Mouse (Mus musculus) thymus, postnatal 25 days (tissue): ENCODE measurements around the gene Dnah8.
A peak's percentile ranks its signal among the peaks of the same experiment; 100 is the strongest.
"Not testable (repeated sequence)": the region's sequence is repeated elsewhere in the genome, so short reads cannot be mapped to it uniquely, and the experiment has no call there.

Source experiments
- DNase-seq: peaks from one replicate; pipeline ENCODE4 v3.0.0; 2022

Gene Dnah8

DNA sequence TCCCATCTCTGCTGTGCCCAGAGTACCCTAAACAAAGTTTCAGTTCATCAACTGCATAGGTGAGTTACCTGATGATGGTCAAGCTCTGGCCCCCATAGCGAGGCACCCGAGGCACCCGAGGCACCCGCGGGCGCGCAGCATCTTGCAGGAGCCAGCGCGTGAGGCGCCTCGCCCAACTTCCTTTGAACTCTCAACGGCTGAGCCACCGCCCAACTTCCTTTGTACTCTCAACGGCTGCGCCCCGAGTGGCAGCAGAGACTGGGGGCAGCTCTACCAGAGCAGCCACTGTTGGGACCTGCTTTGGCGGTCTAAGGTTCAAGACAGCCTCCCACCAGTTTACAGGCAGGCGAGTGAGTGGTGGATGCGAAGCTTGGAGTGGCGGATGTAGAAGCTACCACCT, at the start of gene Dnah8:
Gene Dnah8 (plus strand): TSS at position 223 of the 400 bp plus-strand sequence.
- not testable (repeated sequence) for DNase-seq

DNA sequence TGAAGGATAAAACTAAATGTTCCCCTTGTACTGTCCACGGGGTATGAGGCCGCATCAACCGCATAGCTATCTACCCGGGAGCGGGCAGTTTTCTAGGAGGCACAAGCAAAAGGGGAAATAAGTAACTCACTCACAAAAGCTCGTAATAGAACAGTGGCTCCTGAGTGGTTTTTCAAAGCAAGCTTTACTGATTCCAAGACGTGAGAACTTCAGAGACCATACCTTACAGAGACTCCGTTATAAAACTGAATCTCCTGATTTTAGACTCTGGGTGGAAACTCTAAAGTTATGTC, 49.4 kb upstream of the Dnah8 start:
- DNase-seq: no peak

DNA sequence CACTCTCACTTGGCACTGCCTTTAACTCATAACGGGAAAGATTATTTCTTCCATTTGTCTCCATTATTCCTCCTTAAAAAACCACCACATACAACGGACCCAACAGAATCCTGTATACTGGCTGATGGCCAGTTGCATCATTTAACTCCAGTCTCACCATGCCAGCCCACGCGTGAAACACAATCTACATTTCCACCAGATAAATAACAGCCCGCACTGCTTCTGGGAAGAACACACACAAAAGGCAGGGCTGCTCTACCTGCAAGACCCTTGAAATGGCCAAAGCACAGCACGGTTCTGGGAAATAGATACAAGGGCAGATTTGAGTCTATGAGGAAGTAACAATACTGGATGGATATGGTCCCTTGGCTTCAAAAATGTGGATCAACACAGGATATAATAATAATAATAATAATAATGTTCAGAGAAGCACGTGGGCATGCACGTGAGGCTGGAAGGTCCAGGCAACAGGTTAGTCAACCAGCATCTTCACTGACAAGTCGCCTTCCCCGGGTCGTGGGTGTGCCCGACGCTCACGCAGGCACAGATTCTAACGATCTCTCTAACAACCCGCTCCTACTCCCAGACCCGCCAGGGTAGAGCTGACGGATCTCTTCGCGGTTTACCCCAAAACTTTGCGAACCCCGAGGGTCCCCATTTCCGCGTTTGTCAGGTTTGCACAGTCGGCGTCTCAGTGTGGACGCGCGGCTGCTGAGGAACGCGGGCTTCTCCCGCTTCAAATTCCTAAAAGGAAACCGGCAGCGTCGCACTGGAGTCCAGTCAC, 48.8 kb upstream of the Dnah8 start:
- DNase-seq: peak; percentile 64

DNA sequence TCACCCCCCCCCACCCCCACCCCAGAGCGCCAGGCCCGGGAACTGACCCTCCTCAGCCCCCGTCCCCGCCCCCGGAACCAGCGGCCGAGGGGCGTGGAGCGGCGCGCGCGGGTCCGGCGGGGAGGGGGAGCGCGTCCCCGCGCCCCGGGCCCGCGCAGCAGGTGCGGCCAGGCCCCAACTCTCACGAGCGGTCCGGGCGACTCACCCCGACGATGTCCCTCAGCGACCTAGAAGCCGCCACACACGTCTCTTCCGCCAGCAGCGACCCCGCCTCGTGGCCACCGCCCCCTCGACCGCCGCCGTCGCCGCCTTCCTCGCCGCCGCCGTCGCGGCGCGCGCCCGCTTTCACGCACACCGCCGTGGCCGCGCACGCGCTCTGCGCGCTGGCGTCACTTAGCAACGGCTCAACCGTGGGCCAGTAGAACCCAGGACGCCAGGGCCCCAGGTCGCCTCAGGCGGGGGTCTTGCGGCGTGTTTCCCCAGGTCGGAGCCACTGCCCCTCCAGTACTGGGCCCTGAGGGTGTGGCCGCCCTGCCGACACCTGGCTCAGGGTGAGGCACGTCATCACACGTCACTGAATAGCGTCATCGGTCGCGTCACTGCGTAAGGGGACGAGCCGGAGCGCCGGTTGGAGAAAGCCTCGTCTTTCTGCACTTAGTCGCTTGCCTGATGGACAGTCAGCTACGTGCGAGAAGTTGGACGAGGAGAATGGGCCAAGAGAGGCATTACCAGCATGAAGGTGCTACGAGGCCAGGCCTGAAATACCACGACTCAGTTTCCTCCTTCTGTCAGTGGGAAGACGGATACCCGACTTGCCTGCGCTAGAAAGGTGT, 48.0 kb upstream of the Dnah8 start, which contains the start of gene Btbd9:
Gene Btbd9 (minus strand): TSS at position 548 of the 833 bp plus-strand sequence.
- DNase-seq: peak; percentile 97

- DNase-seq: no peak
Measured at GRCm38 (mm10) chr17:30576946-30577345, 47.2 kb upstream of the Dnah8 start.

DNA sequence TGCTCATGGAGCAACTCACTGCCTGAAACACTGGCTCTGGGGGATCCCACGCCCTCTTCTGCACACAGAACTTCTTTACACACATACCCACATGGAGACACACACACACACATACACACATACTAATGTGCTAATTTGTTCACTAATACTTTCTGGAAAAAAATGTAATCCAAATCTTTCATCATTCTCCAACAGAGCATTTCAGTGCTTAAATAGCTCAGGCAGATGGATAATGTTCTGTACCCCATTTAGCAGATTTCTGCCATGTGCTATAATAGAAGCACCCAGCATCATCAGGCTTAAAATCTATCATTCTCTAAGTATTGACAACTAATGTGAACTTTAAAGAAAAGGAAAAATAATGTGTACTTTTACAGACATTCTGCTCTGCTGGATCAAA, 43.4 kb upstream of the Dnah8 start:
- no peak for DNase-seq

- DNase-seq: no peak
Measured at GRCm38 (mm10) chr17:30581201-30581600, 43.0 kb upstream of the Dnah8 start.

DNA sequence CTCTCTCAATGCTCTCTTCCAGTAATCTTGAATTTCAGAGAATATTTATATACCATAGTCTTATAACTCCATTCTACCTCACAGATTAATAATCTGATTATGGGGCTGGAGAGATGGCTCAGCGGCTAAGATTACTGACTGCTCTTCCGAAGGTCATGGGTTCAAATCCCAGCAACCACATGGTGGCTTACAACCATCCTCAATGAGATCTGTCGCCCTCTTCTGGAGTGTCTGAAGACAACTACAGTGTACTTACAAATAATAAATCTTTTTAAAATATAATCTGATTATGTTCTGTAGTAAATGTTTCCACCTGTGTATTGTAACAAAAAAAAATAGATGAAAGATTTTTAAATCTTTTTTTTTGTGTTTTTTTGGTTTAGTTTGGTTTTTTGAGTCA, 41.8 kb upstream of the Dnah8 start:
- no peak for DNase-seq

DNA sequence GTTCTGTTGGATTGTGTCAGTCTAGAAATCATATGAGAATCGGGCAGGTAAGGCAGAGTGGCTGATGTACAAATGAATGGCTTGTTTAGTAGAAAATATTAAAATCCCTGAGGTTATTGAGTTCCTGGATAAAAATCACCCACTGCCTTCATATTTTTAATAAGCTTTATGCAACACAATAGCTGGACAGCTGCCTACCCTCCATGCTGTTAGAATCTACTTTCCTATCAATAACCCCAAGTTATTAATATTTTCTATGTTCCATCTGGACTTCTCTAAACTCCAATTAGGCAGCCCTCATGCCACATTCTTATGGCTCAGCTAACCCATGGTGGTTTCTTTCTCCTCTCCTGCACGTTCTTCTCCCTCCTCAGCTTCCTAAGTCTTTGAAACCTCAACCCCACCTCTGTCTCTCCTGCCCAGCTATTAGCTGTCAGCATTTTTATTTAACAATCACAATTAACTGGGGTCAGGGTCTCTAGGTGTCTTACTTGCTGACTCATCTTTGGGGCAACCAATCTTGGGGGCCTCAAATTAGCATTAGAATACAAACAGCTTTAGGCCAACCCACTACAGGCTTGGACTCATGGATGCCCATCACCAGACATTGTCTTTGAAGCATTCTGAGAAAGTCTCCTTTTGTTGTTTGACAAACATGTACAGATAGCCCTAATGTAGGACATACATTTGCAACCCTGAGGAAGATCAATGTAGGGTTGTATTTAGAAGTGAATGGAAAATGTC, 40.7 kb upstream of the Dnah8 start:
- no peak for DNase-seq

DNA sequence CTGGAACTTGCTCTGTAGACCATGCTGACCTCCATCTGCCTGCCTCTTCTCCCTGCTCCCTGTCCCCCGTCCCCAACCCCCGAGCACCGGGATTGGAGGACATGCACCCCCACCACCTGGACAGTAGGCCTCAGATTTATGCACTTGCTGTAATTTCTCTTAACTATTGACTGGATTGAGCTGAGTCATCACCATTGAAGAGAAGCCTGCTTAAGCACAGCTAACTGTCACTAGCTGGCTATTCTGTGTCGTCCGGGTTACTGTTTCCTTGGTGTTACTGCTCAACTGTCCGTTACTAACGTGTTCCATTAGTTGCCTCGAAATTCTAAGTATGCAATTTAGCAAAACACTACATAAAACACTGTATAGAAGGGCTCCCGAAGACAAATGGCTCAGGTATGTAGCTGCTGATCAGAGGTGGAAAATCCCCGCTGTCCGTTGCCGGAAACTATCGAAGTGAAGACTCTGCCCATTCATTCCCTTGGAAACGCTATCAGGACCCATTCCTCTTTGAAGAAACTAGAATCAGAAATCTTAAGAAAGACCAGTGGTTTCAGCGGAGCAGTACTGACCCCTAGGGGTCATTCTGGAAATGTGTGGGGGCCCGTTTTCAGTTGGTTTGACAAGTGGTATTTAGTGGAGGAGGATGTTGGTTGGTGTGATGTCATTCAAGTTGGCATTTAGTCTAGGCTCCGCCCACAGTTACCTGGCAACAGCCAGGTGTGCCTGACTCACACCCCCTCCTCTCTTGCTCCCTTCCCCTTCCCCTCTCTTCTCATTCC, 33.5 kb upstream of the Dnah8 start:
- DNase-seq: peak; percentile 66

- no peak for DNase-seq
Measured at GRCm38 (mm10) chr17:30594407-30594806, 29.7 kb upstream of the Dnah8 start.

GRCm38 (mm10) chr17:30594846-30595245, 29.3 kb upstream of the Dnah8 start:
- no peak for DNase-seq

- no peak for DNase-seq
Measured at GRCm38 (mm10) chr17:30597786-30598185, 26.4 kb upstream of the Dnah8 start.

DNA sequence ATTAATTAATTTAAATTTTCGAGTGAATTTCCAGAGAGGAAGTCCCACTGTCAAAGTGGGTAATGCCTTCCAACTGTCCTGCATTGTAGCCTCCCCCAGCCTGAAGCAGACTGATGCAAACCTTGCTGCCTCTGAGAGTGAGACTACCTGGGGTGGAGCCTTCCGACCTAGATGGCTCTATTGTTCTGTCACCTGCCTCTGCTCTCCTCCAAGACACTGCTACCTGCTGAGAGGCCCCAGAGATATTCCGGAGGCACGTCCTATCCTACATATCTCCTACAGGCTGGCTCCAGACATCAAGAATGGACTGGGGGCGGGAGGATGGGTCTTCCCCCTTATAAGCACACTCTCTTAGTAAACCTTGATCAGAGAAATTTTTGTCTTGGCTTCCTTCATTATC, 25.9 kb upstream of the Dnah8 start:
- DNase-seq: no peak

- no peak for DNase-seq
Measured at GRCm38 (mm10) chr17:30602175-30602574, 22.0 kb upstream of the Dnah8 start.

- no peak for DNase-seq
Measured at GRCm38 (mm10) chr17:30604296-30604695, 19.9 kb upstream of the Dnah8 start.

GRCm38 (mm10) chr17:30605001-30605400, 19.2 kb upstream of the Dnah8 start:
- no peak for DNase-seq

- no peak for DNase-seq
Measured at GRCm38 (mm10) chr17:30606206-30606605, 17.9 kb upstream of the Dnah8 start.

DNA sequence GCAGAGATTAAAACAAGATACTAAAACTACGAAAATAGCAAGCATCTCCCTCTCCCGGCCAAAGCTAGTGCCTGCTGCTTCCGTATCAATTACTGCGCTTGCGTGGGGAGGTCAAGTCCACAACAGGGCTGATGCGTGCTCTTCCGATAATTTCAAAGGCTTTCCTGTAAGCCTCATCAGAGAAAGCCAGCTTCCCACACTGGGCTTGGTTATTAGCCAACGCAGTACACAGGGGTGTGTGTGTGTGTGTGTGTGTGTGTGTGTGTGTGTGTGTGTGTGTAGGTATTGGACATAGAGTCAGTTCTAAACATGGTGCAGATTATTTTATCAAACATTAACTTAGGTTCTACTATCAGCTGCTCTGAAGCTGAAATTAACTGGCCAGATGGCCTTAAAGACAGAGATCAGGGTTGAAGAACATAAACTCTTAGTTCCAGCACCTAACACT, 17.5 kb upstream of the Dnah8 start:
- no peak for DNase-seq

DNA sequence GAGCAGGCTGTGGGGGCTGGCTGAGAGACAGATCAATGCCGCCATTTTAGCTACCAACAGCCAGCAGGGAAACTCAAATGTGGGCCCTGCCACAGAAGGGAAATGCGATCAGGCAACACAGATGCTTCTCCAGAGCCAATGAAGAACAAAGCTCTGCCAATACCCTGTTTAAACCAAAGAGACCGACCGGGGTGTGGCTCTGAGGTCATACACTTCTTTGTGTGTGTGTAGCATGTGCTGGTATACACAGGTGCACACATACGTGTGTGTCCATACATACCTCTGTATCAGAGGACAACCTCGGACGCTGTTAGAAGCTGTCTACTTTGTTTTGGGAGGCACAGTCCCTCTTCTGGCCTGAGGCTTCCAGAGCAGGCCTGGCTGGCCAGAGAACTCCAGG, 16.8 kb upstream of the Dnah8 start:
- DNase-seq: no peak

GRCm38 (mm10) chr17:30607909-30608495, 16.2 kb upstream of the Dnah8 start:
- DNase-seq: no peak

- no peak for DNase-seq
Measured at GRCm38 (mm10) chr17:30609305-30609979, 14.7 kb upstream of the Dnah8 start.
